14 mouse cellular contexts compared by ENCODE assay signal in genomic region chr7:44482836-44483435, GRCm38 (mm10). TPM values are rescaled to one million over a fixed set of nuclear protein-coding genes. Genes with fewer than 3 reads are reported as not detected.
A peak's percentile ranks its signal among the peaks of the same experiment; 100 is the strongest.
DNase-seq lines count a peak whose midpoint lies in the region; ATAC-seq and TF ChIP-seq lines count a peak whose summit lies in the region.
"Had no signal": no experiment of that assay in that cellular context is flagged by ENCODE, and none has a peak within 500 bp of the region (broad histone marks: within the 10 kb centered on the region; RNA-seq: fewer than 3 reads in every experiment).

No protein-coding gene starts in this region.

- no peak overlapping the region for H3K27ac ChIP-seq in forebrain, embryonic 13.5 days
- H3K27ac ChIP-seq in forebrain, embryonic 16.5 days (ENCODE audit: low read length): no peak overlapping the region
- no peak overlapping the region for H3K27ac ChIP-seq in lung, embryonic 14.5 days (ENCODE audit: low read depth)
- no peak overlapping the region for H3K27ac ChIP-seq in embryonic facial prominence, embryonic 10.5 days (replicated peaks)
- H3K27ac ChIP-seq: hindbrain, embryonic 15.5 days; kidney, postnatal 0 days had no signal

- no peak for ATAC-seq in forebrain, embryonic 13.5 days
- no peak for ATAC-seq in forebrain, embryonic 16.5 days
- ATAC-seq in lung, embryonic 14.5 days (ENCODE audit: insufficient read depth): no peak
- ATAC-seq in megakaryocyte-erythroid progenitor cell, adult 5-6 weeks (replicated peaks; ENCODE audit: low FRiP score, low TSS enrichment, poor library complexity, severe bottlenecking): peak; percentile 80

- no peak for DNase-seq in lung, embryonic 14.5 days
- DNase-seq in lung, adult 2 months: no peak
- no peak for DNase-seq in embryo, embryonic 9.5 days (ENCODE audit: extremely low spot score)
- DNase-seq in embryonic facial prominence, embryonic 10.5 days (ENCODE audit: low spot score): no peak
- DNase-seq: cerebellum, postnatal 36 days had no signal

- no peak for TF ChIP-seq CTCF in lung, embryonic 14.5 days (IDR thresholded peaks at IDR 0.05; ENCODE audit: low read depth)
- no peak for TF ChIP-seq CTCF in lung, adult 2 months (IDR thresholded peaks at IDR 0.05; ENCODE audit: insufficient read depth, low read length)

- peaks cover 36% of the 10 kb centered on the region for H3K27me3 ChIP-seq in forebrain, embryonic 13.5 days
- H3K27me3 ChIP-seq in forebrain, embryonic 16.5 days (replicated peaks; ENCODE audit: control insufficient read depth, insufficient read depth, low read length): peaks cover 12% of the 10 kb centered on the region; the same call in 1 of the 2 replicates
- no peaks in the 10 kb centered on the region for H3K27me3 ChIP-seq in lung, embryonic 14.5 days (ENCODE audit: insufficient read depth, low read length)
- peaks cover 40% of the 10 kb centered on the region for H3K27me3 ChIP-seq in erythroblast, embryonic 14.5 days (ENCODE audit: control insufficient read depth)
- peaks cover 53% of the 10 kb centered on the region for H3K27me3 ChIP-seq in embryonic facial prominence, embryonic 10.5 days (replicated peaks; ENCODE audit: low read depth, poor library complexity, severe bottlenecking)

- H3K4me1 ChIP-seq in forebrain, embryonic 13.5 days: peaks cover 3% of the 10 kb centered on the region; the same call in 1 of the 2 replicates
- no peaks in the 10 kb centered on the region for H3K4me1 ChIP-seq in forebrain, embryonic 16.5 days (replicated peaks; ENCODE audit: control insufficient read depth, insufficient read depth, low read length)
- H3K4me1 ChIP-seq in lung, embryonic 14.5 days (ENCODE audit: insufficient read depth): no peaks in the 10 kb centered on the region
- no peaks in the 10 kb centered on the region for H3K4me1 ChIP-seq in lung, adult 2 months (ENCODE audit: control insufficient read depth, insufficient read depth, low read length)
- H3K4me1 ChIP-seq in erythroblast, embryonic 14.5 days (ENCODE audit: control insufficient read depth): peaks cover 80% of the 10 kb centered on the region
- peaks cover 9% of the 10 kb centered on the region for H3K4me1 ChIP-seq in embryonic facial prominence, embryonic 10.5 days

- 84% methylated on average over 3 of the region's 3 CpGs for WGBS in forebrain, embryonic 13.5 days
- 85% methylated on average over 3 of the region's 3 CpGs for WGBS in forebrain, embryonic 16.5 days
- WGBS in lung, embryonic 14.5 days: 54% methylated on average over 3 of the region's 3 CpGs
- WGBS in lung, adult 2 months: 57% methylated on average over 3 of the region's 3 CpGs
- WGBS in embryonic facial prominence, embryonic 10.5 days: 78% methylated on average over 3 of the region's 3 CpGs

- no peak for TF ChIP-seq POLR2A in lung, adult 2 months (IDR thresholded peaks at IDR 0.05; ENCODE audit: borderline replicate concordance, extremely low read depth, low read depth, low read length)

- no peak overlapping the region for H3K4me2 ChIP-seq in forebrain, embryonic 13.5 days
- no peak overlapping the region for H3K4me2 ChIP-seq in forebrain, embryonic 16.5 days (ENCODE audit: low read length)
- 0 out of 2 replicates have a peak overlapping the region, but pooled peaks have one; percentile 7 for H3K4me2 ChIP-seq in lung, embryonic 14.5 days
- H3K4me2 ChIP-seq: hindbrain, embryonic 15.5 days had no signal

- H3K36me3 ChIP-seq in forebrain, embryonic 13.5 days (ENCODE audit: poor library complexity, severe bottlenecking): no peaks in the 10 kb centered on the region
- H3K36me3 ChIP-seq in forebrain, embryonic 16.5 days (ENCODE audit: control insufficient read depth, insufficient read depth): no peaks in the 10 kb centered on the region
- H3K36me3 ChIP-seq in lung, embryonic 14.5 days (ENCODE audit: insufficient read depth): no peaks in the 10 kb centered on the region
- H3K36me3 ChIP-seq in erythroblast, embryonic 14.5 days (ENCODE audit: control insufficient read depth): peaks cover 34% of the 10 kb centered on the region
- H3K36me3 ChIP-seq in embryonic facial prominence, embryonic 10.5 days (replicated peaks): peaks cover 5% of the 10 kb centered on the region; the same call in 1 of the 2 replicates
- H3K36me3 ChIP-seq: hindbrain, embryonic 15.5 days had no signal

- no peak overlapping the region for H3K4me3 ChIP-seq in forebrain, embryonic 13.5 days
- H3K4me3 ChIP-seq in forebrain, embryonic 16.5 days (replicated peaks; ENCODE audit: low read length): no peak overlapping the region
- no peak overlapping the region for H3K4me3 ChIP-seq in lung, embryonic 14.5 days (ENCODE audit: low read depth, low read length)
- no peak overlapping the region for H3K4me3 ChIP-seq in lung, adult 2 months (replicated peaks; ENCODE audit: extremely low read depth, low read depth, low read length)
- peak overlapping the region; percentile 48 for H3K4me3 ChIP-seq in erythroblast, embryonic 14.5 days (replicated peaks)
- H3K4me3 ChIP-seq in embryonic facial prominence, embryonic 10.5 days: no peak overlapping the region
- H3K4me3 ChIP-seq: hindbrain, embryonic 15.5 days had no signal

- H3K9me3 ChIP-seq in forebrain, embryonic 13.5 days (replicated peaks): no peaks in the 10 kb centered on the region
- no peaks in the 10 kb centered on the region for H3K9me3 ChIP-seq in forebrain, embryonic 16.5 days (ENCODE audit: control insufficient read depth, low read length)
- no peaks in the 10 kb centered on the region for H3K9me3 ChIP-seq in lung, embryonic 14.5 days (ENCODE audit: low read depth, low read length)
- H3K9me3 ChIP-seq in erythroblast, embryonic 14.5 days (ENCODE audit: control insufficient read depth, low read length): peaks cover 6% of the 10 kb centered on the region
- no peaks in the 10 kb centered on the region for H3K9me3 ChIP-seq in embryonic facial prominence, embryonic 10.5 days
- H3K9me3 ChIP-seq: hindbrain, embryonic 15.5 days had no signal

- H3K9ac ChIP-seq in forebrain, embryonic 13.5 days: 0 out of 2 replicates have a peak overlapping the region, but pooled peaks have one; percentile 22
- H3K9ac ChIP-seq in forebrain, embryonic 16.5 days (replicated peaks; ENCODE audit: low read depth, low read length): no peak overlapping the region
- no peak overlapping the region for H3K9ac ChIP-seq in lung, embryonic 14.5 days
- H3K9ac ChIP-seq: hindbrain, embryonic 15.5 days had no signal

RNA-seq across cellular contexts. Expression of gene Emc10, which starts 13.4 kb away (rescaled TPM):
- polyA plus RNA-seq in forebrain, embryonic 13.5 days (2015; fragmentation: Nextera tagmentation; extraction: Ambion mirVana): 101 and 106 TPM in 2 replicates
- 120 and 127 TPM in 2 replicates for polyA plus RNA-seq in forebrain, embryonic 16.5 days (2015; fragmentation: Nextera tagmentation; extraction: Ambion mirVana)
- polyA plus RNA-seq in lung, embryonic 14.5 days (2014; fragmentation: Nextera tagmentation; extraction: Ambion mirVana): 122 and 133 TPM in 2 replicates
- 250 and 268 TPM in 2 replicates for polyA plus RNA-seq in lung, adult 2 months (2012; rRNA removed)
- 26.0 and 30.5 TPM in 2 replicates for polyA plus RNA-seq in erythroblast, embryonic 14.5 days (2012)
- total RNA-seq in megakaryocyte-erythroid progenitor cell, adult 5-6 weeks (2014; fragmentation: Nextera tagmentation): 62.8 and 83.9 TPM in 2 replicates
- 30.1 and 31.1 TPM in 2 replicates for total RNA-seq in megakaryocyte-erythroid progenitor cell, adult 5-6 weeks (2017)
- 82.7 and 85.8 TPM in 2 replicates for polyA plus RNA-seq in embryonic facial prominence, embryonic 10.5 days (2016; fragmentation: Nextera tagmentation; extraction: Ambion mirVana)

RNA-seq across cellular contexts. Expression of gene Fam71e1, which starts 13.4 kb away (rescaled TPM):
- polyA plus RNA-seq in forebrain, embryonic 13.5 days (2015; fragmentation: Nextera tagmentation; extraction: Ambion mirVana): 30.1 and 35.0 TPM in 2 replicates
- polyA plus RNA-seq in forebrain, embryonic 16.5 days (2015; fragmentation: Nextera tagmentation; extraction: Ambion mirVana): 22.2 and 28.9 TPM in 2 replicates
- polyA plus RNA-seq in lung, embryonic 14.5 days (2014; fragmentation: Nextera tagmentation; extraction: Ambion mirVana): 9.1 and 11.3 TPM in 2 replicates
- 9.5 and 10.3 TPM in 2 replicates for polyA plus RNA-seq in lung, adult 2 months (2012; rRNA removed)
- polyA plus RNA-seq in erythroblast, embryonic 14.5 days (2012): 0.16 TPM in 1 of 2 replicates, not detected in the other
- not detected in 2 replicates for total RNA-seq in megakaryocyte-erythroid progenitor cell, adult 5-6 weeks (2014; fragmentation: Nextera tagmentation)
- total RNA-seq in megakaryocyte-erythroid progenitor cell, adult 5-6 weeks (2017): 0.75 TPM in 1 of 2 replicates, not detected in the other
- polyA plus RNA-seq in embryonic facial prominence, embryonic 10.5 days (2016; fragmentation: Nextera tagmentation; extraction: Ambion mirVana): 13.5 and 14.4 TPM in 2 replicates

RNA-seq across cellular contexts. Expression of gene Josd2, which starts 15.2 kb away (rescaled TPM):
- 49.0 and 56.1 TPM in 2 replicates for polyA plus RNA-seq in forebrain, embryonic 13.5 days (2015; fragmentation: Nextera tagmentation; extraction: Ambion mirVana)
- polyA plus RNA-seq in forebrain, embryonic 16.5 days (2015; fragmentation: Nextera tagmentation; extraction: Ambion mirVana): 51.4 and 61.8 TPM in 2 replicates
- 82.7 and 87.6 TPM in 2 replicates for polyA plus RNA-seq in lung, embryonic 14.5 days (2014; fragmentation: Nextera tagmentation; extraction: Ambion mirVana)
- 164 and 175 TPM in 2 replicates for polyA plus RNA-seq in lung, adult 2 months (2012; rRNA removed)
- polyA plus RNA-seq in erythroblast, embryonic 14.5 days (2012): 1,062 and 1,188 TPM in 2 replicates
- total RNA-seq in megakaryocyte-erythroid progenitor cell, adult 5-6 weeks (2014; fragmentation: Nextera tagmentation): 73.4 and 96.5 TPM in 2 replicates
- total RNA-seq in megakaryocyte-erythroid progenitor cell, adult 5-6 weeks (2017): 25.0 and 30.6 TPM in 2 replicates
- 80.3 and 85.1 TPM in 2 replicates for polyA plus RNA-seq in embryonic facial prominence, embryonic 10.5 days (2016; fragmentation: Nextera tagmentation; extraction: Ambion mirVana)

RNA-seq across cellular contexts. Expression of gene Aspdh, which starts 17.7 kb away (rescaled TPM):
- polyA plus RNA-seq in forebrain, embryonic 13.5 days (2015; fragmentation: Nextera tagmentation; extraction: Ambion mirVana): 3.8 and 4.0 TPM in 2 replicates
- 2.6 and 3.7 TPM in 2 replicates for polyA plus RNA-seq in forebrain, embryonic 16.5 days (2015; fragmentation: Nextera tagmentation; extraction: Ambion mirVana)
- 0.28 TPM in 1 of 2 replicates, not detected in the other for polyA plus RNA-seq in lung, embryonic 14.5 days (2014; fragmentation: Nextera tagmentation; extraction: Ambion mirVana)
- polyA plus RNA-seq in lung, adult 2 months (2012; rRNA removed): 0.24 and 0.50 TPM in 2 replicates
- 0.17 and 0.50 TPM in 2 replicates for polyA plus RNA-seq in erythroblast, embryonic 14.5 days (2012)
- not detected in 2 replicates for total RNA-seq in megakaryocyte-erythroid progenitor cell, adult 5-6 weeks (2014; fragmentation: Nextera tagmentation)
- total RNA-seq in megakaryocyte-erythroid progenitor cell, adult 5-6 weeks (2017): not detected in 2 replicates
- 0.64 TPM in 1 of 2 replicates, not detected in the other for polyA plus RNA-seq in embryonic facial prominence, embryonic 10.5 days (2016; fragmentation: Nextera tagmentation; extraction: Ambion mirVana)
- total RNA-seq: ES-E14 had no signal
- polyA plus RNA-seq: limb, embryonic 11.5 days; thymus, postnatal 0 days had no signal

RNA-seq across cellular contexts. Expression of gene Mybpc2, which starts 41.5 kb away (rescaled TPM):
- polyA plus RNA-seq in forebrain, embryonic 13.5 days (2015; fragmentation: Nextera tagmentation; extraction: Ambion mirVana): 0.13 and 0.14 TPM in 2 replicates
- 0.05 and 0.12 TPM in 2 replicates for polyA plus RNA-seq in forebrain, embryonic 16.5 days (2015; fragmentation: Nextera tagmentation; extraction: Ambion mirVana)
- 0.14 and 0.26 TPM in 2 replicates for polyA plus RNA-seq in lung, embryonic 14.5 days (2014; fragmentation: Nextera tagmentation; extraction: Ambion mirVana)
- polyA plus RNA-seq in lung, adult 2 months (2012; rRNA removed): 1.0 and 10.5 TPM in 2 replicates
- polyA plus RNA-seq in erythroblast, embryonic 14.5 days (2012): not detected in 2 replicates
- 0.48 TPM in 1 of 2 replicates, not detected in the other for total RNA-seq in megakaryocyte-erythroid progenitor cell, adult 5-6 weeks (2014; fragmentation: Nextera tagmentation)
- total RNA-seq in megakaryocyte-erythroid progenitor cell, adult 5-6 weeks (2017): not detected in 2 replicates
- 0.04 and 0.08 TPM in 2 replicates for polyA plus RNA-seq in embryonic facial prominence, embryonic 10.5 days (2016; fragmentation: Nextera tagmentation; extraction: Ambion mirVana)
